Mouse (Mus musculus): ENCODE results near the gene Slc13a3.

- TF ChIP-seq CTCF (IDR thresholded peaks at IDR 0.05; ENCODE audit: low read depth, low read length) = no peak
- TF ChIP-seq GATA1 (IDR thresholded peaks at IDR 0.05; ENCODE audit: borderline replicate concordance, low read length) = no peak
- no peak for TF ChIP-seq TAL1 (conservative IDR thresholded peaks at IDR 0.05; ENCODE audit: low read depth, low read length)
- TF ChIP-seq POLR2AphosphoS5 (IDR thresholded peaks at IDR 0.05; ENCODE audit: insufficient replicate concordance, low read depth, low read length) = no peak
- no peak for TF ChIP-seq GATA2 (IDR thresholded peaks at IDR 0.05; ENCODE audit: borderline replicate concordance, low read depth, low read length)
Observed at GRCm38 (mm10) chr2:165485826-165486225, 12.8 kb upstream of the Slc13a3 start.

Measured in G1E (cell line).